Mouse (Mus musculus) adrenal gland, postnatal 36 days (tissue): ENCODE data around the gene Wapl. TPM values are rescaled to one million over a fixed set of nuclear protein-coding genes. Genes with fewer than 3 reads are reported as not detected.

Experiments
- DNase-seq, 2 experiments: peaks; one replicate each; pipeline ENCODE4 v3.0.0; 2021; ENCODE audit warnings: mixed read lengths in 1 of 2
- total RNA-seq, 2 experiments: library from RNA; stranded (reverse); gene quantifications; 2 replicates each; pipeline ENCODE4 v1.2.3; 2021

Gene Wapl
- total RNA-seq, 2 experiments from 2014 or later, result 81.7 to 88.7 TPM

- no peak for DNase-seq
These were observed 100.0 kb downstream of the Wapl start for GRCm38 (mm10) chr14:34773681-34774080.

GRCm38 (mm10) chr14:34774231-34774630 is 100.5 kb downstream of the Wapl start:
- no peak for DNase-seq

- no peak for DNase-seq
These were observed 103.1 kb downstream of the Wapl start for GRCm38 (mm10) chr14:34776719-34777385.

- peak; percentile 21 to 42 for DNase-seq
These were observed 104.1 kb downstream of the Wapl start for GRCm38 (mm10) chr14:34777810-34778209.

GRCm38 (mm10) chr14:34778760-34779159 is 105.0 kb downstream of the Wapl start:
- no peak for DNase-seq

- DNase-seq, result no peak
These were observed 119.8 kb downstream of the Wapl start for GRCm38 (mm10) chr14:34793406-34794037.

Other genes starting within 250 kb of the Wapl start
- 10 to 100 TPM; 58.6 to 74.3 TPM for gene Bmpr1a, start 170.6 kb upstream of the Wapl start, total RNA-seq
- gene 9230112D13Rik, start 151.1 kb upstream of the Wapl start, total RNA-seq, result not detected
- gene Ldb3, start 85.2 kb upstream of the Wapl start, total RNA-seq, result 1 to 10 TPM in 1 of 2 experiments, under 1 TPM in 1; 0.46 to 1.1 TPM
- gene Opn4, start 73.8 kb upstream of the Wapl start, total RNA-seq, result not detected
- gene Grid1, start 146.2 kb downstream of the Wapl start, total RNA-seq, result under 1 TPM; 0.17 to 0.30 TPM